Mouse (Mus musculus): ENCODE results near the gene Tekt2. TPM values are rescaled to one million over a fixed set of nuclear protein-coding genes. Genes with fewer than 3 reads are reported as not detected.
A peak's percentile ranks its signal among the peaks of the same experiment; 100 is the strongest.

The Tekt2 gene
- total RNA-seq, 2 experiments from 2014 or later = 0.64 TPM; not detected in 1

GRCm38 (mm10) chr4:126303877-126304276 is 21.6 kb downstream of the Tekt2 start:
- Histone ChIP-seq H3K27ac (no peak overlapping the region), H3K4me3 (no peak overlapping the region)
- TF ChIP-seq CTCF (IDR thresholded peaks at IDR 0.05) = peak; percentile 45
- intact Hi-C loops (cut with DNase I) = no loop called here
- DNase-seq = no peak

GRCm38 (mm10) chr4:126301584-126302309 is 23.7 kb downstream of the Tekt2 start:
- Histone ChIP-seq H3K4me3 (peak overlapping the region; percentile 57), H3K27ac (peak overlapping the region; percentile 64)
- intact Hi-C loops (cut with DNase I) = no loop called here
- no peak for TF ChIP-seq CTCF (IDR thresholded peaks at IDR 0.05)
- no peak for DNase-seq

- no peak for TF ChIP-seq CTCF (IDR thresholded peaks at IDR 0.05)
- intact Hi-C loops (cut with DNase I) = no loop called here
- Histone ChIP-seq H3K4me3 (peak overlapping the region; percentile 57), H3K27ac (peak overlapping the region; percentile 64)
- DNase-seq = peak; percentile 58
These were observed 24.4 kb downstream of the Tekt2 start for GRCm38 (mm10) chr4:126300916-126301583.

GRCm38 (mm10) chr4:126296617-126297101 is 28.8 kb downstream of the Tekt2 start:
- intact Hi-C loops (cut with DNase I) = no loop called here
- peak overlapping the region; percentile 58 for H3K4me3 ChIP-seq
- DNase-seq = peak; percentile 91
- TF ChIP-seq CTCF (IDR thresholded peaks at IDR 0.05) = no peak
- H3K27ac ChIP-seq = peak overlapping the region; percentile 81

- DNase-seq = no peak
- no peak for TF ChIP-seq CTCF (IDR thresholded peaks at IDR 0.05)
- intact Hi-C loops (cut with DNase I) = no loop called here
These were observed 29.6 kb downstream of the Tekt2 start for GRCm38 (mm10) chr4:126295937-126296336.

GRCm38 (mm10) chr4:126295152-126295551 is 30.3 kb downstream of the Tekt2 start:
- DNase-seq = no peak
- intact Hi-C loops (cut with DNase I) = no loop called here
- TF ChIP-seq CTCF (IDR thresholded peaks at IDR 0.05) = no peak
- H3K27ac ChIP-seq = no peak overlapping the region
- H3K4me3 ChIP-seq = no peak overlapping the region

More at GRCm38 (mm10) chr4:126295937-126296336, 29.6 kb downstream of the Tekt2 start:
- H3K27ac ChIP-seq = peak overlapping the region; percentile 81
- H3K4me3 ChIP-seq = no peak overlapping the region

GRCm38 (mm10) chr4:126291196-126291595 is 34.3 kb downstream of the Tekt2 start:
- H3K4me3 ChIP-seq = no peak overlapping the region
- peak; percentile 47 for DNase-seq
- TF ChIP-seq CTCF (IDR thresholded peaks at IDR 0.05) = no peak
- H3K27ac ChIP-seq = peak overlapping the region; percentile 28; the same call in 1 of the 2 replicates
- intact Hi-C loops (cut with DNase I) = no loop called here

- intact Hi-C loops (cut with DNase I) = no loop called here
- TF ChIP-seq CTCF (IDR thresholded peaks at IDR 0.05) = no peak
- no peak for DNase-seq
- Histone ChIP-seq H3K27ac (no peak overlapping the region), H3K4me3 (no peak overlapping the region)
These were observed 35.2 kb downstream of the Tekt2 start for GRCm38 (mm10) chr4:126290314-126290713.

- no peak for DNase-seq
- TF ChIP-seq CTCF (IDR thresholded peaks at IDR 0.05) = no peak
- intact Hi-C loops (cut with DNase I) = no loop called here
- H3K27ac ChIP-seq = no peak overlapping the region
- H3K4me3 ChIP-seq = no peak overlapping the region
These were observed 37.3 kb downstream of the Tekt2 start for GRCm38 (mm10) chr4:126288085-126288666.

GRCm38 (mm10) chr4:126287302-126287995 is 38.0 kb downstream of the Tekt2 start:
- DNase-seq = no peak
- H3K27ac ChIP-seq = peak overlapping the region; percentile 66; the same call in 1 of the 2 replicates
- intact Hi-C loops (cut with DNase I) = no loop called here
- H3K4me3 ChIP-seq = peak overlapping the region; percentile 71
- no peak for TF ChIP-seq CTCF (IDR thresholded peaks at IDR 0.05)

GRCm38 (mm10) chr4:126286492-126286891 is 39.0 kb downstream of the Tekt2 start, which contains the start of gene Col8a2:
TSS of gene Col8a2 (plus strand) at chr4:126286793.
- peak; percentile 69 for DNase-seq
- intact Hi-C loops (cut with DNase I) = no loop called here
- peak within 1 kb of the TSS; percentile 66 for H3K27ac ChIP-seq
- H3K4me3 ChIP-seq = peak within 1 kb of the TSS; percentile 71
- TF ChIP-seq CTCF (IDR thresholded peaks at IDR 0.05) = no peak

GRCm38 (mm10) chr4:126283582-126283981 is 41.9 kb downstream of the Tekt2 start:
- H3K4me3 ChIP-seq = no peak overlapping the region
- intact Hi-C loops (cut with DNase I) = no loop called here
- DNase-seq = no peak
- H3K27ac ChIP-seq = no peak overlapping the region
- TF ChIP-seq CTCF (IDR thresholded peaks at IDR 0.05) = no peak

Data from gastrocnemius, adult 2 months (tissue).